Mouse (Mus musculus) olfactory bulb, adult 2 months (tissue): ENCODE measurements around the gene Cit.
"Not testable (repeated sequence)": the region's sequence is repeated elsewhere in the genome, so short reads cannot be mapped to it uniquely, and the experiment has no call there.

Source experiments
- CTCF ChIP-seq: fragments of 200-500 bp; IDR thresholded peaks from 2 replicates; pipeline ENCODE4 v1.5.1; 2012; ENCODE audit warnings: low read depth, mild to moderate bottlenecking, low read length, moderate library complexity; ENCODE audit not compliant: insufficient read depth
- POLR2A ChIP-seq: fragments of 200-500 bp; IDR thresholded peaks from 2 replicates; pipeline ENCODE4 v1.6.1; 2012; ENCODE audit warnings: mild to moderate bottlenecking, low read depth, low read length, moderate library complexity; ENCODE audit not compliant: insufficient read depth

- not testable (repeated sequence) for TF ChIP-seq POLR2A, CTCF
These were observed 27.4 kb upstream of the Cit start for GRCm38 (mm10) chr5:115817655-115818054.
